Mouse (Mus musculus): ENCODE results near the gene Tfam.

Gene Tfam

GRCm38 (mm10) chr10:71225894-71226293 is 12.2 kb downstream of the Tfam start:
- peak; percentile 56 for DNase-seq (ENCODE audit: low read depth, low spot score)

GRCm38 (mm10) chr10:71223101-71223500 is 15.0 kb downstream of the Tfam start:
- DNase-seq (ENCODE audit: low read depth, low spot score): no peak

- DNase-seq (ENCODE audit: low read depth, low spot score): no peak
Measured at GRCm38 (mm10) chr10:71222639-71223038, 15.4 kb downstream of the Tfam start.

GRCm38 (mm10) chr10:71218228-71218892 is 19.7 kb downstream of the Tfam start:
- DNase-seq (ENCODE audit: low read depth, low spot score): peak; percentile 53

GRCm38 (mm10) chr10:71215996-71216395 is 22.1 kb downstream of the Tfam start:
- no peak for DNase-seq (ENCODE audit: low read depth, low spot score)

GRCm38 (mm10) chr10:71201512-71201911 is 36.6 kb downstream of the Tfam start:
- DNase-seq (ENCODE audit: low read depth, low spot score): no peak

GRCm38 (mm10) chr10:71200964-71201363 is 37.1 kb downstream of the Tfam start:
- no peak for DNase-seq (ENCODE audit: low read depth, low spot score)

- no peak for DNase-seq (ENCODE audit: low read depth, low spot score)
Measured at GRCm38 (mm10) chr10:71198676-71199075, 39.4 kb downstream of the Tfam start.

GRCm38 (mm10) chr10:71197036-71197785 is 40.9 kb downstream of the Tfam start:
- DNase-seq (ENCODE audit: low read depth, low spot score): no peak

- no peak for DNase-seq (ENCODE audit: low read depth, low spot score)
Measured at GRCm38 (mm10) chr10:71195501-71195900, 42.6 kb downstream of the Tfam start.

- no peak for DNase-seq (ENCODE audit: low read depth, low spot score)
Measured at GRCm38 (mm10) chr10:71194713-71195112, 43.4 kb downstream of the Tfam start.

GRCm38 (mm10) chr10:71193319-71193718 is 44.8 kb downstream of the Tfam start:
- no peak for DNase-seq (ENCODE audit: low read depth, low spot score)

- no peak for DNase-seq (ENCODE audit: low read depth, low spot score)
Measured at GRCm38 (mm10) chr10:71192886-71193285, 45.2 kb downstream of the Tfam start.

GRCm38 (mm10) chr10:71188681-71189080 is 49.4 kb downstream of the Tfam start:
- no peak for DNase-seq (ENCODE audit: low read depth, low spot score)

- no peak for DNase-seq (ENCODE audit: low read depth, low spot score)
Measured at GRCm38 (mm10) chr10:71185059-71185458, 53.0 kb downstream of the Tfam start.

GRCm38 (mm10) chr10:71183339-71184031 is 54.6 kb downstream of the Tfam start:
- no peak for DNase-seq (ENCODE audit: low read depth, low spot score)

GRCm38 (mm10) chr10:71181931-71182330 is 56.1 kb downstream of the Tfam start:
- no peak for DNase-seq (ENCODE audit: low read depth, low spot score)

- DNase-seq (ENCODE audit: low read depth, low spot score): no peak
Measured at GRCm38 (mm10) chr10:71181091-71181490, 57.0 kb downstream of the Tfam start.

- DNase-seq (ENCODE audit: low read depth, low spot score): no peak
Measured at GRCm38 (mm10) chr10:71180057-71180456, 58.0 kb downstream of the Tfam start.

GRCm38 (mm10) chr10:71177201-71177600 is 60.9 kb downstream of the Tfam start:
- no peak for DNase-seq (ENCODE audit: low read depth, low spot score)

- DNase-seq (ENCODE audit: low read depth, low spot score): no peak
Measured at GRCm38 (mm10) chr10:71176341-71176740, 61.7 kb downstream of the Tfam start.
